Mouse (Mus musculus): ENCODE results near the gene Bag5.
A peak's percentile ranks its signal among the peaks of the same experiment; 100 is the strongest.
"Not testable (repeated sequence)": the region's sequence is repeated elsewhere in the genome, so short reads cannot be mapped to it uniquely, and the experiment has no call there.

Gene Bag5

DNA sequence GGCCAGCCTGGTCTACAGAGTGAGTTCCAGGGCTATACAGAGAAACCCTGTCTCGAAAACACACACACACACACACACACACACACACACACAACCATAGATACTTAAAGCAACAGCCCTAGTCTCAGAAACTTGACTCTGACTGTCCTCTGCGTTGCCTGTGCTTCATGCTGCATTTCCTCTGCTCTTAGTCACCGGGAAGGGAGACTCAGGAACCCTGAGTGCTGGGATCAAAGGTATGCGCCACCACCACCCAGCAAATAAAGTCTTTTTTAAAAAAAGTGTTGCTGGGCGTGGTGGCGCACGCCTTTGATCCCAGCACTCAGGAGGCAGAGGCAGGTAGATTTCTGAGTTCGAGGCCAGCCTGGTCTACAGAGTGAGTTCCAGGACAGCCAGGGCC, 23.6 kb upstream of the Bag5 start:
- not testable (repeated sequence) for DNase-seq (ENCODE audit: inconsistent ontology term)

DNA sequence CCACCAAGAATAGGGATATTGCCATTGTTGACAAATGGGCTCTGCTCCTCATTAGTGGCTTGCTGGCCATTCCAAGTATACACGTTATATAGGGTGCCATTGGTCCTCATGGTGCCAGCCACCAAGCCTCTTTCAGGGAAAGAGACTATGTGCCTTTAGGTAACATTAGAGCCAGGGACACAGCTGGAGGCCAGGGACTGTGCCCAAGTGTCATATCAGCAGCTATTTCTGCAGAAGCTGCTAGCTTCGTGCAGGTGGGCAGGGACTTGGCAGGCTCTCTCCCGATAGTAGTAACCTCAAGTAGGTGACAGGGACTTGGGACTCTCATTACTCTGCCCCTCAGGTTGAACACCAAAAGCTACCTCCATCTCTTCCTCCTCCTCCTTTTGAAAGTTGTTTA, 21.9 kb upstream of the Bag5 start:
- DNase-seq (ENCODE audit: inconsistent ontology term), result no peak

DNA sequence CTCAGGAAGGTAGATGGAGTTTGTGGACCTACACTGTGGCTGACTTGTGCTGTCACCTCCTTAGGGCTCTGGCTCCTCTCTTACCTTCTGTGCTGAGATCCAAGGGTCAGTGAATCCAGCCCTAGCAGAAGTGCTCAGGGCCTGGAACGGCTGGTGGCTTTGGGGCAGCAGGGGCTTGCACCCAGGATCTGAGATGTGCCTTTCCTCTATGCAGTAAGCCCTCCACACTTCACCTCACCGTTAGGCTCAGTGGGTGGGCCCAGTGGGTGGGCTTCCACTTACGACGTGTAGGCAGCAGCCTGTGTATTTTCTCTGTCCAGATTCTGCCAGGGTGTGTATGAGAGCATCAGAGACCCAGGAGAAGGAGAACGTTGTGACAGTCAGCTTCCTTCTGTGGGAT, 19.9 kb upstream of the Bag5 start:
- DNase-seq (ENCODE audit: inconsistent ontology term), result no peak

DNA sequence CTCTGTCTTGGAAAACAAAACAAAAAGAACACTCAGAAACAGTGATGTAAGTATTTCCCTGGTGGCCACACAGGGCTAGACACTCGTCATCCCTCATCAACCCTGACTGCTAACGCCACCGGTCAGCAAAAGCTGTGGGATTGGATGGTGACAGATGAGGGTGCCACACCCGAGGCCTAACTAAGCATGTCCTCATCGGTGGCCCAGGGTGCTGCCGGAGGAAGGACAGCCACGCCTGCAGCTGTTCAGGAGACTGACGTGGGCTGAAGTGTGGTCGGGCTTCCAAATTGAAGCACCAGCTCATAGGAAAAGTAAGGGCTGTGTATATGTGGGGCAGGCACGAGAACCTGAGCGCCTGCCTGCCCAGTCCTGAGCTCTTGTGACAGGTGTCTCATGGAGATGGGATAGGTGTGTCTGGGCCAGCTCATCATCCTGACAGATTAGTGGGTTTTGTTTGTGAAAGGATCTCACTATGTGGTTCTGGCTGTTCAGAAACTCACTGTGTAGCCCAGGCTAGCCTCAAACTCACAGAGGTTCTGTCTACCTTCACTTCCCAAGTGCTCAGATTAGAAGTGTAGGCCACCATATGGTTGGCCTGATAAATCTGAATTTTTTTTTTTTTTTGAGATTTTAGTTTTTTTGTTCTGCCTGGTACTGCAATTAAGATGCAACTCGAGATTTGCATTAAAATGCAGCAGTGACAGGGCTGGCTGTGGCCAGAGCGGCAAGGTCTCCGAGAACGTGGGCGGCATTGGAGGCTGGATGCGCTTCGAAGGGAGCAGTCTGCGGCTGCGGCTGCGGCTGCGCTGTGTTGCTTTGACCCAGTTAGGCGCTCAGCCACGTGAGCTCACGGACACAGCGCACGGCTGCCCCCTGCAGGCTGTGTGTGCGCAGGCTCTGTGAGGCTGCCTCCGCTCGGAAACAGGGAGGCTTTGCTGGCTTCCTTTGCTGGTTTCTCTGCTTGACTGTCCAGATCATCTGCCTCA, 19.1 kb upstream of the Bag5 start:
- peak; percentile 94 for DNase-seq (ENCODE audit: inconsistent ontology term)

DNA sequence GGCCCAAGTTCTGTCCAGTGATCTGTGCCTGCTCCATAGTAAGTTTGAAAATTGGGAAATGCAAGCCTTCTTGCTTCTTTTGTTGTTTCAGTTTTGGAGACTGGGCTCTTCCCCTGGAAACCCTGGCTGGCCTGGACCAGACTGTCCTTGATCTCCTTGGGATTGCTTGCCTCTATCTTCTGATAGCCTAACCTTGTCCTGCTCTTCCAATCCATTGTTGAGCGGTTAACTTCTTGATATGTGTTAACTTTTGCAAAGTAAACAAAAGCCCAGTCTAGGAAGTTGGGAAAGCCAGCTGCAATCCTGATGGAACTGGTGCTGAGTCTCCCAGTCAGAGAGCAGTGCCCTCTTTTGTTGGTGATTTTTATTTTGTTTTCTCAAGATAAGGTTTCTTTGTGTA, 14.9 kb upstream of the Bag5 start:
- no peak for DNase-seq (ENCODE audit: inconsistent ontology term)

DNA sequence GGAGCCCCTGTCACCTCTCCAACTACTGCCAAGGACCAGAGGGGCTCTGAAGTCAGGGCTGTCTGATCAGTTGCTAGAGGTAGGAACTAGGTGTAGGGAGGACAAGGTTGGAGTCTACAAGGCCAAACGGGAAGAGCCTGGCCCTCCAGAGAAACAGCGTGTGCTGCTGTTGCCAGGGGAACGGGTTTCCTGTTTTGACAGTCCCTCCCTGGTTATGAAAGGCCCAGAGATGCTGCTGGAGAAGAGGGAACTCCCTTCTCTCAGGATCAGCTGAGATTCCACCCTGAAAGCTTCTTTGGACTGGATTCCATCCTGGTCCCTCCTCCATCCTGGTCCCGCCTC, 13.0 kb upstream of the Bag5 start:
- no peak for DNase-seq (ENCODE audit: inconsistent ontology term)

DNA sequence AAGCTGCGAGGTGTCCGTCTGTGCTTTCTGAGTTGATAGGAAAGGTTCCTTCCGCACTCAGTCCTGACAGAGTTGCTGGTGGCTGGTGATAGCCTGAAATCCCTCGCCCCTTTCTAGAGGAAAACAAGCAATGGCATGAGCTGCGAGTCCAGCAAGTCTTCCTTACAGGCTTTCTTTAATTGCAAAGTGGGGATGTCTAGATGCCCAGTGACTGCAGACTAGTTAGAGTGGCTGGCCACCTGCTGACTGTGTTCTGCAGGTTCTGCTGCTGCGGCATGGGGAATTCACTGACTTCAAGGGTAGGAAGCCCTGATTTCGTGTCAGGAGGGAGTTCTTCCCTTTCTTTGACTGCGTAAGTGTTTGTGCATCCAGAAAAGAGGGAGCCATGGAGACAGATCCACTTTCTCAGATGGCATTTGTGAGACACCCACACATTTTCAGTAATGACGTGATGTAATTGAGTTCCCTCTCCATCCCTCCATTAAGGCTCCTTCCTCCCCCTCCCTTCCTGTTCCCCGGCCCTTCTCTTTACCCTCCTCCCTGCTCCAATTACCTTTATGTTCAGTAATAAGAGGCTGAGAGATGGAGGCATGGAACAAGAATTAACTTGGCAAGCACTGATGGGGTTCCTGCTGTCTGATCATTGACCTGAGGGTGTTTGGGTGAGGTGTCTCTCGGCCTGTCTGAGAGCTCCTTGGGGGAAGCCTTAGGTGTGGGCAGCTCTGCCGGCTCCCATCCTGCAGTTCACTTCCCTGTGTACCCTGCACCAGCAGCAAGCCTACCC, 12.5 kb upstream of the Bag5 start:
- peak; percentile 27 for DNase-seq (ENCODE audit: inconsistent ontology term)

DNA sequence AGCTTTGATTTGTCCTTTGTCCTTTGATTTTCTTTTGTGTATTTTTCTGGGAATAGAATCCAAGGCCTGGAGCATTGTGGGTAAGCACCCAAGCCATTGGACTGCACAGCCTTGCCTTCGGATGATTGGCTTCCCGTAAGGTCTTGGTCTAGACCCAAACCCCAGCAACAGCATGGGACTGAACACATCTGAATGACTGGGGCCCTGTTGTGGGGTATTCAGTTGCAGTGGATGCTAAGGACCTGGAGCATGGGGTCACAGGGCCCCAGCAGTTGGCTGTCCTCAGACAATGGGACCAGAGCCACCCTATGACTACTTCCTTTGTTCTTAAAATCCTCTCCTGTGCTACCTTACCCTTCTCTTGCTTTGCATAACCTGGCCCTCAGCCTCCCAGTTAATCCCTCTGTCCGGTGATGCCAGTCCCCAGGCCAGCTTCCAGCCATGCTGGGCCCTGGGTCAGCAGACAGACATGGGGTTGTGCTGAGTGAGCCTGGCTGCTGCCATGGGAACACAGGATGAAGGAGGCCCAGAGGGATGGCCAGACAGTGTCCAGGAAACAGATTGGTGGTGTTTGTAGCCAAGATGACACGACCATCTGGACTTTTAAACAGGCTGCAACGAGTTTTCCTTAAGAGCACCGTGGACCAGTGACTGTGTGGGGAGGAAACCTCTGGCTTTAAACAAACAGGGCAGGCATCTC, 11.7 kb upstream of the Bag5 start:
- peak; percentile 83 for DNase-seq (ENCODE audit: inconsistent ontology term)

DNA sequence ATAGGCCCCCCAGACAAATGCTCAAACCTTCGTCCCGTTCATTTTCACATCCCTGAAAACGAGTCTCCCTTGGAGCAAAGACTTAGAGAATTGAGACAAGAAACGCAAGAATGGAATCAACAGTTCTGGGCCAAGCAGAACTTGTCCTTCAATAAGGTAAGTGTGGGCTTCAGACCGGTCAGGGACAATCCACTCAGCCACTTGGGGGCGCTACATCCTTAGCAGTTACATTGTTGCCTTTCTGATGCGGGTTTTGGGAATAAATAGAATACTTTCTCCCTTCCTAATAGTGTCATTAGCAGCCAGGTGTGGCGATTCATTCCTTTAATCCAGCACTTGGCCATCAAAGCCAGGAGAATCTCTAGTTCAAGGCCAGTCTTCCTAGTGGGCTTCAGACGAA, 9.6 kb upstream of the Bag5 start:
- DNase-seq (ENCODE audit: inconsistent ontology term), result no peak

DNA sequence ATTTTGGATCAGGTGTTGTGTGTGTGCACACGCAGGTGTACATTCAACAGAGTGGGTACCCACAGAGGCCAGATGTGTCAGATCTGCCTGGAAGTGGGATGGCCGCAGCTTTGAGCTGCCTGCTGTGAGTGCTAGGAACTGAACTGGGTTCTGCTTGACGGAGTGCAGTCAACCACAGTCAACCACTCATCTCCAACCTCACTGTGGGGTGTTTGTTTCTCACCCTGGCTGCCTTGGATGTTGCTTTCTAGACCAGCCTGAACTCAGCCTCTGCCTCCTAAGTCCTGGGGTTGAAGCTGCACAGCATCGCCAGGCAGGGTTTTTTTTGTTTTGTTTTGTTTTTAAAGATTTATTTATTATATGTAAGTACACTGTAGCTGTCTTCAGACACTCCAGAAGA, 7.2 kb upstream of the Bag5 start:
- DNase-seq (ENCODE audit: inconsistent ontology term), result no peak

DNA sequence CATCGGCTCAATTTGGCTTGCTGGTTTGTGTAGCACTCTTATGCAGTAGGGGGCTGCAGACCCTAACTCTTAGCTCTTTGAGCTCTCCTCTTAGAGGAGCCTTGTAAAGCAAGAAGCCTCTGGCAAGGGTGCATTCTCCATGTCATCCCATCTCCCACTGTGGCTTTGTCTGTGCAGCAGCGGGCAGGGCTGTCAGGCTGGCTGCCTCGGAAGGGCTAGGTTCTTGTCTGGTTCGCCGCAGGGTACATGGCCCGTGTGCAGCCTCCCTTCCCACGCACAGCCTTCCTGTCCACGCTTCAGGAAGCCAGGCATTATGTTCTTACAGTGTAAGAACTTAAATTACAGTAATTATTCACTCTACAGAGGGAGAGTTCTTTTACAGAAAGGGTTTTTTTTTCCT, 5.6 kb upstream of the Bag5 start:
- DNase-seq (ENCODE audit: inconsistent ontology term), result peak; percentile 57

DNA sequence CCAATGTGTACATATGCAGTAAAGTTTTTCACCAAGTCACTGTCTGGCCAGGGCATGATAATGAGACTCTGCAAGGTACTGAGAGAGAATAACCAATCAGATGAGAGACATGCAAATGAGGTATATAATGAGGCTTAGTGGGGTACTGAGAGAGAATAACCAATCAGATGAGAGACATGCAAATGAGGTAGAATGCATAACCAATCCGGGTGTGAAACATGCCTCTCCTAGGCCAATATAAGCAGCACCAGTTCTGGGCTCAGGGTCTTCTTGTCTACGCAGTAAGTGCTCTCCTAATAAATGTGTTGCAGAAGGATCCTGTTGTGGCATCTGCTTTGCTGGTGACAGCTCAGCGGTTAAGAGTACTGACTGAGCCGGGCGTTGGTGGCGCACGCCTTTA, 3.4 kb upstream of the Bag5 start:
- DNase-seq (ENCODE audit: inconsistent ontology term), result no peak

DNA sequence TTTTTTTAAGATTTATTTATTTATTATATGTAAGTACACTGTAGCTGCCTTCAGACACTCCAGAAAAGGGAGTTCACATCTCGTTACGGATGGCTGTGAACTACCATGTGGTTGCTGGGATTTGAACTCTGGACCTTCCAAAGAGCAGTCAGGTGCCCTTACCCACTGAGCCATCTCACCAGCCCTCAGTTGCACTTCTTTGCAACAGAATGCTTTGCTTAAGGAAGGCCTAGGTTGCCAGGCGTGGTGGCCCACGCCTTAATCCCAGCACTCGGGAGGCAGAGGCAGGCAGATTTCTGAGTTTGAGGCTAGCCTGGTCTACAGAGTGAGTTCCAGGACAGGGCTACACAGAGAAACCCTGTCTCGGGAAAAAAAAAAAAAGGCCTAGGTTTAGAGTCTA, 823 bp upstream of the Bag5 start:
- DNase-seq (ENCODE audit: inconsistent ontology term), result not testable (repeated sequence)

DNA sequence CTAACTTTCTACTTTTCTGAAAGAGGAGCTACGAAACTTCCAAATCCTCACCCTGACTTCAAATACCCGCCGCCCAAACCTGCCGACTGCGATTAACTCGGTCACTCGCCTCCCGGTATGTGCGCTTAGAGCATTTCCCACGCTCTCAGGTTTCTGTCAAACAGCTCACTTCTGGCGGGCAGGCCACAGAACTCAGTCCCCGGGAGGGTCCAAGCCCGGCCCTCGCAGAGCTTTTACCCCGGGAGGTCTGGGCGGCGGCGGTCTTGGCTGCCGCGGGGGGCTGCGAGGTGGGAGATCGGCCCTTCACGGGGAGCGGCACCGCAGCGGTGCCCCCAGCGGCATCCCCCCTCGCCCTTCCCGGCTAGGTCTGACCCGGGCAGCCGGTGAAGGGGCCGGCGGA, 581 bp downstream of the Bag5 start:
- DNase-seq (ENCODE audit: inconsistent ontology term), result no peak

DNA sequence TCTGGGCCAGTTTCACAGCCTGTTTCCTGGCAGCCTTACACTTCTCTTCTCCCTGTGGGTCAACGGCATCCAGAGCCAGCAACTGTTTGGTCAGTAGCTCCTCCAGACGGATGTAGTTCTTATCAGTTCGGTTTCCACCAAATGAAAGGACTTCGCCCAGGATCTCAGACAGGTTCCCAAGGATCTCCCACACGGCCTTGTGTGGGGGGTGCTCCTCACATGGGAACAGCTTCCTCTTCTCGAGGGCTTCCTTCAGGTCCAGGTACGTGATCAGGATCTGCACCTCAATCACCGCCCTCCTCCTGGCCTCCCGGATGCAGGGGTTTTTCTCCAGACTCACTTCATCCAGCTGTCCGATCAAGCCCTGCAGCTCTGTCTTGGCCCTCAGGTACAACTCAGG, 3.0 kb downstream of the Bag5 start:
- DNase-seq (ENCODE audit: inconsistent ontology term), result no peak

DNA sequence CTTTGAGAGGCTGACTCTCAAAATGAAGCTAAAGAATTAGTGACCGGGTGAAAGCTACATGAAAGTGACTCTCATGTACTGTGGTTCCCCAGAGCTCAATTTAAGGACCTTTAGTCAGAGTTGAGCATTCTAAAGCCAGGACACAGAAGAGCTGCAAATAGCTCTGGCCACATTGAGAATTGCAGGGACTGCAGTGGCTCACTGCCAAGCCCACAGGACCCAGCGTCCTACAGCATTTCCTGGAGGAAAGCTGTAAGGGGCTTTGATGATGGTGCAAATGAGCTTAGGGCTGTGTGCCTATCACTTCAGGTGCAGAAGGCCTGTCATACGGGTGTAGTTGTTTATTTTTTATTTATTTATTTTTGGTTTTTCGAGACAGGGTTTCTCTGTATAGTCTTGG, 4.9 kb downstream of the Bag5 start:
- no peak for DNase-seq (ENCODE audit: inconsistent ontology term)

DNA sequence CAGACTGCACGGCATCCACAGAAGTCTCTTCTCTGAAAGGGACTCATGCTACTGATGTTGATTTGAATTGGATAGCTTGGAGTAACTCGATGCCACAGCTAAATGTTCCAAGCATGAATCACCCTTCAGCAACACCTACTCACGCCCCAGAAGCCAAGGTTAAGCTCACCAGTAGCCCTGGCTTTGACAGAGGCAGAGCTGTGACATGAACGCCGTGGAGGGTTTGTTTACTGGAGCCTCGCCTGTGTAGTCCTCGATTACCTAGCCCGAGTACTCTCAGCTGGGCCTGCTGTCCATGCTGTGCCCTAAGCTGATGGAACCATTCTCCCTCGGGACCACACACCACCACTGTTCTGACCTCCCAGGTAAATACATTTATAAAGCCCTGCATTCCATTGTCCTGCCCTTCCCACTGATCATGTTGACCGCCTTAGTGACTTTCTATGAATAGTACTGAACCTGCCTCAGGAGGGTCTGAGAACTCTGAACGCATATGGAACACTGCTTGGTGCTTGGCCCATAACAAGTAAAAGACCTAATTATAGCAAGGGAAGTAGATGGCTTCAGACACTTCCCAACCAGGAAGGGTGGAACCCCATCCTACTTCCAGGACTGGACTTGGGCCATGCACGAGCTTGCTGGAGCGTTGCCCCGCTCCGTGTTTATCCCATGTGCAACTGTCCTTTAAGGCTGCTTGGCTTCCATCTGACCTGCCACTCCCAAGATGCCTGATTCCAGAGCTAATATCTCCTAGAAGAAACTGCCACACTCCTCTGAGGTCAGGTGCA, 7.7 kb downstream of the Bag5 start:
- peak; percentile 93 for DNase-seq (ENCODE audit: inconsistent ontology term)

DNA sequence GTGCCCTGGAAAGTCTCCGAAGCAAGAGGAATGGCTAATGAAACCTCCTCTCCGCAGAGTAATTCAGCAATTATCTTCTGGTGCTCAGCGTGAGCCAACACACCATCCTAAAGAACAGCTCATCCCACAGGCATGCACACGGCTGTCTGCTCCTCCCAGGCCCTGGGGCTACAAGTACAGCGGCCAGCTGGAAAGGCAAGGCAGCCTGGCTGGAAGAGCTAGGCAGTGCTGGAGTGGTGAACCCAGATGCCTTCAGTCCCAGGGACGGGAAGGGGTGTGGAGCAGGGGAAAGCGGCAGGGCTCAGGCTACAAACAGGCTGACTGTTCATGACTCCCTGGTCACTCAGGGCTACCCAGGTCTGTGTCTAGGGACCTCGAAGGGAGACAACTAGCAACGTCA, 8.4 kb downstream of the Bag5 start:
- peak; percentile 98 for DNase-seq (ENCODE audit: inconsistent ontology term)

DNA sequence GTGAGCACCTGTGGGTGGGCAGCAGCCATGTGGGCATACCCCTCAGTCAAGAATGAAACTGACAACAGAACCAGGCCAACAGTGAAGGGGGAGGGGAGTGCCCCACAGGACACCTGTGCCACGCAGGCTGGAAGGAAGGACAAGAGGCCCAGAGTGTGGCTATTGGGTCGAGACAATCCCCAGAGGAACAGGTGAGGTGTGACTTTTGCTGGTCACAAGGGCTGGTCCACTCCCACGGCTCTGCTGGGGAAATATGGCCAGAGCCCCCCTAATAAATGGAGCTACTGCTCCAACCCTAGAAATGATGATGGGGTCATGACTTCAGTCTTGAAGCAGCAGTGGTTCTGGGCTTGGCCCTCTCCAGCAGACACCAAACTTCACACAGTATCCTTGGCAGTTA, 9.8 kb downstream of the Bag5 start:
- no peak for DNase-seq (ENCODE audit: inconsistent ontology term)

DNA sequence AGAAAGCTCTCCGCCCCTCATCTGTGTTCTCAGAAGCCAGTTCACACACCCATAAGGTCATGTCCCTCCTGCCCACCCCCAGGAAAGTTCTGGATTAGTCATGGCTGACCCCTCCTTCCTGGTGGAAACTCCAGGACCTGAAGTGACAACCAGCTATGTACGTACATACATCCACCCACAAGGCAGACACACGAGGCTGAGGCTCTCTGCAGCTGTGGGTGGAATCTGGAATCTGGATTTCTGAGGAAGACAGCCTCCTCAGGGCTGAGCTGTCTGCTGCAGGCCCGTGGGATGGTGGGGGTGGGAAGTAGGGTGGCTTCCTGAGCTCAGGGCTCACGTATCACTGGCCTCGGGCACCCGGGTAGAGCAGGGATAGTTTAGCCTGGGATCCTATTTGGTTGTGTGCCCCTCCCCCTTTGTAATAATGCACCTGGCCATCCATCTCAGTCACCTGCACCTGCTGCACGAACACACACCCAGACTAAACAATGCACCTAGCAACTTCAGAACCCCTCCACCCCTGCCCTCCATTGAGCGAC, 12.1 kb downstream of the Bag5 start:
- no peak for DNase-seq (ENCODE audit: inconsistent ontology term)

DNA sequence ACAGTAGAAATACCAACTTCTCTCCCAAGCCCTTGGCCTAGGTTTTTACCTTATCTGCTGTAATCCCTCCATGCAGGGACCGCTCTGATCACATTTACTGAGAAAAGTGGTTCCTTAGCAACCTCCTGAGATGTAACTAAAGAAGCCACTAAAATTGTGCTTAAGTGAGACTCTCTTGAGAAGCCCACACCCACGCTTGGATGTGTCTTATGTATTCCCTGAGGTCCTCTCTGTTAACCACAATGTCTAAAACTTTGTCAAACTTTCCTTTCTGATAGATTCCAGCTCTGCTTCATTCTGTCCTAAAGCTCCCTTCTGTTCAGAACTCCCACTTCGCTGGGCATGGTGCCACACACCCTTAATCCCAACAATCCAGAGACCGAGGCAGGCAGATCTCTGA, 13.5 kb downstream of the Bag5 start:
- DNase-seq (ENCODE audit: inconsistent ontology term), result no peak

Data from Muller cell, postnatal 12 days (primary cell).